Mouse (Mus musculus): ENCODE results near the gene Runx1. TPM values are rescaled to one million over a fixed set of nuclear protein-coding genes. Genes with fewer than 3 reads are reported as not detected.

Runx1 gene
- polyA plus RNA-seq, 1 experiment from 2014 or later, result 6.4 TPM

GRCm38 (mm10) chr16:92697227-92697736 is 128.7 kb downstream of the Runx1 start:
- peak overlapping the region; percentile 59 for H3K4me3 ChIP-seq (ENCODE audit: low read depth, low read length)
- H3K36me3 ChIP-seq (ENCODE audit: control insufficient read depth, insufficient read depth, low read length), result no peaks in the 10 kb centered on the region
- ATAC-seq (ENCODE audit: low FRiP score, low TSS enrichment) (peak; percentile 93), DNase-seq (ENCODE audit: low spot score) (peak; percentile 92)
- H3K27me3 ChIP-seq (ENCODE audit: control insufficient read depth, insufficient read depth, low read length), result no peaks in the 10 kb centered on the region; the same call in 1 of the 2 replicates
- H3K9ac ChIP-seq (ENCODE audit: low read length), result peak overlapping the region; percentile 81
- WGBS, result under 1% methylated on average over 51 of the region's 53 CpGs
- peak overlapping the region; percentile 99 for H3K4me2 ChIP-seq (replicated peaks; ENCODE audit: low read depth)
- no peaks in the 10 kb centered on the region for H3K9me3 ChIP-seq (ENCODE audit: control insufficient read depth, low read length)
- H3K27ac ChIP-seq (replicated peaks), result peak overlapping the region; percentile 91
- H3K4me1 ChIP-seq (replicated peaks; ENCODE audit: control insufficient read depth, insufficient read depth), result no peaks in the 10 kb centered on the region
- TF ChIP-seq EP300 (optimal IDR thresholded peaks at IDR 0.05), result no peak
- no peak for TF ChIP-seq CTCF (IDR thresholded peaks at IDR 0.05; ENCODE audit: low read depth)

- H3K4me1 ChIP-seq (replicated peaks; ENCODE audit: control insufficient read depth, insufficient read depth), result no peaks in the 10 kb centered on the region
- WGBS, result 2% methylated on average over 24 of the region's 24 CpGs
- H3K36me3 ChIP-seq (ENCODE audit: control insufficient read depth, insufficient read depth, low read length), result no peaks in the 10 kb centered on the region
- peak; percentile 72 for DNase-seq (ENCODE audit: low spot score)
- ATAC-seq (ENCODE audit: low FRiP score, low TSS enrichment), result peak; percentile 28; the same call in 1 of the 2 replicates
- peak overlapping the region; percentile 59 for H3K4me3 ChIP-seq (ENCODE audit: low read depth, low read length)
- peak overlapping the region; percentile 99 for H3K4me2 ChIP-seq (replicated peaks; ENCODE audit: low read depth)
- no peaks in the 10 kb centered on the region for H3K9me3 ChIP-seq (ENCODE audit: control insufficient read depth, low read length)
- no peaks in the 10 kb centered on the region; the same call in 1 of the 2 replicates for H3K27me3 ChIP-seq (ENCODE audit: control insufficient read depth, insufficient read depth, low read length)
- H3K27ac ChIP-seq (replicated peaks), result peak overlapping the region; percentile 46
- peak overlapping the region; percentile 81 for H3K9ac ChIP-seq (ENCODE audit: low read length)
- TF ChIP-seq EP300 (optimal IDR thresholded peaks at IDR 0.05), result no peak
- no peak for TF ChIP-seq CTCF (IDR thresholded peaks at IDR 0.05; ENCODE audit: low read depth)
Observed at GRCm38 (mm10) chr16:92696411-92697015, 129.4 kb downstream of the Runx1 start.

- Histone ChIP-seq H3K4me3 (ENCODE audit: low read depth, low read length) (peak overlapping the region; percentile 59), H3K27me3 (ENCODE audit: control insufficient read depth, insufficient read depth, low read length) (no peaks in the 10 kb centered on the region; the same call in 1 of the 2 replicates), H3K4me1 (replicated peaks; ENCODE audit: control insufficient read depth, insufficient read depth) (no peaks in the 10 kb centered on the region), H3K27ac (replicated peaks) (peak overlapping the region; percentile 63; the same call in 1 of the 2 replicates), H3K9ac (ENCODE audit: low read length) (peak overlapping the region; percentile 69), H3K4me2 (replicated peaks; ENCODE audit: low read depth) (peak overlapping the region; percentile 99), H3K36me3 (ENCODE audit: control insufficient read depth, insufficient read depth, low read length) (no peaks in the 10 kb centered on the region), H3K9me3 (ENCODE audit: control insufficient read depth, low read length) (no peaks in the 10 kb centered on the region)
- 7% methylated on average over 12 of the region's 12 CpGs for WGBS
- ATAC-seq (ENCODE audit: low FRiP score, low TSS enrichment) (no peak), DNase-seq (ENCODE audit: low spot score) (no peak)
- TF ChIP-seq EP300 (optimal IDR thresholded peaks at IDR 0.05), result no peak
- no peak for TF ChIP-seq CTCF (IDR thresholded peaks at IDR 0.05; ENCODE audit: low read depth)
Observed at GRCm38 (mm10) chr16:92695981-92696380, 130.0 kb downstream of the Runx1 start.

- H3K27me3 ChIP-seq (ENCODE audit: control insufficient read depth, insufficient read depth, low read length), result no peaks in the 10 kb centered on the region; the same call in 1 of the 2 replicates
- no peaks in the 10 kb centered on the region for H3K9me3 ChIP-seq (ENCODE audit: control insufficient read depth, low read length)
- DNase-seq (ENCODE audit: low spot score) (peak; percentile 59), ATAC-seq (ENCODE audit: low FRiP score, low TSS enrichment) (no peak)
- peak overlapping the region; percentile 69 for H3K9ac ChIP-seq (ENCODE audit: low read length)
- H3K4me1 ChIP-seq (replicated peaks; ENCODE audit: control insufficient read depth, insufficient read depth), result no peaks in the 10 kb centered on the region
- H3K4me2 ChIP-seq (replicated peaks; ENCODE audit: low read depth), result peak overlapping the region; percentile 99
- WGBS, result 2% methylated on average over 43 of the region's 43 CpGs
- peak overlapping the region; percentile 63; the same call in 1 of the 2 replicates for H3K27ac ChIP-seq (replicated peaks)
- H3K36me3 ChIP-seq (ENCODE audit: control insufficient read depth, insufficient read depth, low read length), result no peaks in the 10 kb centered on the region
- no peak for TF ChIP-seq CTCF (IDR thresholded peaks at IDR 0.05; ENCODE audit: low read depth)
- no peak for TF ChIP-seq EP300 (optimal IDR thresholded peaks at IDR 0.05)
- H3K4me3 ChIP-seq (ENCODE audit: low read depth, low read length), result peak overlapping the region; percentile 59
Observed at GRCm38 (mm10) chr16:92695200-92695921, 130.6 kb downstream of the Runx1 start.

- H3K9me3 ChIP-seq (ENCODE audit: control insufficient read depth, low read length), result no peaks in the 10 kb centered on the region
- H3K4me1 ChIP-seq (replicated peaks; ENCODE audit: control insufficient read depth, insufficient read depth), result no peaks in the 10 kb centered on the region
- WGBS, result 8% methylated on average over 16 of the region's 19 CpGs
- H3K36me3 ChIP-seq (ENCODE audit: control insufficient read depth, insufficient read depth, low read length), result no peaks in the 10 kb centered on the region
- H3K27ac ChIP-seq (replicated peaks), result no peak overlapping the region
- peak overlapping the region; percentile 99 for H3K4me2 ChIP-seq (replicated peaks; ENCODE audit: low read depth)
- TF ChIP-seq EP300 (optimal IDR thresholded peaks at IDR 0.05) (no peak), CTCF (IDR thresholded peaks at IDR 0.05; ENCODE audit: low read depth) (no peak)
- peak; percentile 56 for DNase-seq (ENCODE audit: low spot score)
- H3K4me3 ChIP-seq (ENCODE audit: low read depth, low read length), result peak overlapping the region; percentile 59
- ATAC-seq (ENCODE audit: low FRiP score, low TSS enrichment), result no peak
- H3K27me3 ChIP-seq (ENCODE audit: control insufficient read depth, insufficient read depth, low read length), result no peaks in the 10 kb centered on the region; the same call in 1 of the 2 replicates
- H3K9ac ChIP-seq (ENCODE audit: low read length), result peak overlapping the region; percentile 55
Observed at GRCm38 (mm10) chr16:92694496-92695106, 131.3 kb downstream of the Runx1 start.

Data from stomach, postnatal 0 days (tissue).